Mouse (Mus musculus) bone marrow, adult 2 months (tissue): Measurements from ENCODE around the gene Cdk14. TPM values are rescaled to one million over a fixed set of nuclear protein-coding genes. Genes with fewer than 3 reads are reported as not detected.

Experiments
- H3K27ac ChIP-seq: fragments of 200-500 bp; 2 replicates; pipeline ENCODE4 v1.5.1; 2012; ENCODE audit warnings: low read depth, mild to moderate bottlenecking, control low read depth, inconsistent platforms, low read length; ENCODE audit not compliant: control insufficient read depth, poor library complexity, insufficient read depth
- H3K4me1 ChIP-seq: fragments of 200-500 bp; 2 replicates; pipeline ENCODE4 v1.6.1; 2011; ENCODE audit warnings: low read length; ENCODE audit not compliant: control insufficient read depth, insufficient read depth
- H3K4me3 ChIP-seq: fragments of 200-500 bp; replicated peaks from 2 replicates; pipeline ENCODE3; 2011; ENCODE audit warnings: mild to moderate bottlenecking, low read depth, low read length, control low read depth; ENCODE audit not compliant: control insufficient read depth
- CTCF ChIP-seq: fragments of 200-500 bp; IDR thresholded peaks from 2 replicates; pipeline ENCODE4 v1.5.1; 2011; ENCODE audit warnings: low read length, control low read depth; ENCODE audit not compliant: control insufficient read depth, insufficient read depth
- POLR2A ChIP-seq: fragments of 200-500 bp; IDR thresholded peaks from 2 replicates; pipeline ENCODE4 v1.6.1; 2011; ENCODE audit warnings: low read depth, mild to moderate bottlenecking, control low read depth, low read length, borderline replicate concordance; ENCODE audit not compliant: control insufficient read depth
- WGBS: fragments of 180-500 bp; shearing (Covaris S2); methylation state at CpG from one replicate; pipeline ENCODE4 v1.1.7; 2018; 5-methylcytosine and 5-hydroxymethylcytosine counted together
- polyA plus RNA-seq: library from polyadenylated mRNA; stranded (reverse); fragments of >200 nt; gene quantifications from 2 replicates; pipeline ENCODE4 v1.2.4, GENCODE M21; 2011; ENCODE audit warnings: low replicate concordance; ENCODE audit not compliant: missing spikeins, insufficient read depth, insufficient read length

Cdk14 gene
- polyA plus RNA-seq, 1 experiment: 1.0 TPM

DNA sequence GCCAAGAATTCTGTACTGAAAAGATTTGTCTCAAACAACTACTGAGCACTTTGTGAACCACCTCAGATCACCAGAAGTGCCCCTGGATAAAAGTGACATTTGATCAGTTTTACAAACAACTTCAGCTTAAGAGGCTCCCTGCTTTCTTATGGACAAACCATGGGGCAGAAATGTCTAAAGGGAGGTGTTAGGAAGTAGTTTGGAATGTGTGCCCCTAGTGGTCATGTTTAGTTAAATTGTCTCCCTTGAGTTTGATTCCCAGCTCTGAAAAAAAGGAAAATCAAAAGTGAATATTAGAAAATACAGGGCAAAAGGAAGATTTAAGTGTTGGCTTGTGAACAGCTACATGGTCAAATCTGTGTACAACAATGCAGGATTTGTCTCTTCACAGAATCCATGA is 123.3 kb downstream of the Cdk14 start:
- Histone ChIP-seq H3K27ac (no peak overlapping the region), H3K4me1 (no peaks in the 10 kb centered on the region), H3K4me3 (no peak overlapping the region)
- TF ChIP-seq CTCF (no peak), POLR2A (no peak)

DNA sequence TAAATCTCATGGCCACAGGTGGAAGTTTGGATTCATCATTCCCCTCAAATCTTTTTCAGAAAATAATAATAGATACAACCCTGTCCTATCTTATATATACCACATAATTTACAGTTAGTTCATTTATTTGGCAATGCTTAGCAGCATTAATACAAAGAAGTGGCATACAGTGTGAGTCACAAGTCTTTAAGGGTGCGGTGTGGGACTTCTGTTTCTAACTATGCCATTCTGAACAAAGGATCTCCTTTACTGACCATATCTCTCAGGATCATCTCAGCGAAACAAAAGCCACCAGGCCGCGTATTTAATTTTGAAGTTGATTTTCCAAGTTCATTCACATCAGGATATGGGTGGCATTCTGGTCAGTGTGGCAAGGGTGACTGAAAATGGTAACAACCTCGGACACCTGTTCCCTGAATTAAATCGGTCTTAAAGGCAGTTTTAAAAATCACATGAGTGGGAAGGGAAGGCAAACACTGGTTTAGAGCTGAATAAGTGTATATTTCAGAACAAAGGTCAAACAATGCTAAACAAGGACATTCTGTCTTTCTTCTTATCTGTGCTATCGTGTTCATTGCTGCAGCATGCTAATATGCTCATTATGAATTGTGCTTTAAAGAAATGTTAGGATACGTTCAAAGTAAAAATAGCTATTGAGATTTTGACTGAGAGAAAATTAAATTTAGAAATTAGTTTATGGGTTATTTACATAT is 127.1 kb downstream of the Cdk14 start:
- H3K4me1 ChIP-seq: no peaks in the 10 kb centered on the region
- 82% methylated on average over 8 of the region's 8 CpGs for WGBS
- TF ChIP-seq POLR2A: no peak
- TF ChIP-seq CTCF: no peak
- H3K27ac ChIP-seq: no peak overlapping the region
- no peak overlapping the region for H3K4me3 ChIP-seq

DNA sequence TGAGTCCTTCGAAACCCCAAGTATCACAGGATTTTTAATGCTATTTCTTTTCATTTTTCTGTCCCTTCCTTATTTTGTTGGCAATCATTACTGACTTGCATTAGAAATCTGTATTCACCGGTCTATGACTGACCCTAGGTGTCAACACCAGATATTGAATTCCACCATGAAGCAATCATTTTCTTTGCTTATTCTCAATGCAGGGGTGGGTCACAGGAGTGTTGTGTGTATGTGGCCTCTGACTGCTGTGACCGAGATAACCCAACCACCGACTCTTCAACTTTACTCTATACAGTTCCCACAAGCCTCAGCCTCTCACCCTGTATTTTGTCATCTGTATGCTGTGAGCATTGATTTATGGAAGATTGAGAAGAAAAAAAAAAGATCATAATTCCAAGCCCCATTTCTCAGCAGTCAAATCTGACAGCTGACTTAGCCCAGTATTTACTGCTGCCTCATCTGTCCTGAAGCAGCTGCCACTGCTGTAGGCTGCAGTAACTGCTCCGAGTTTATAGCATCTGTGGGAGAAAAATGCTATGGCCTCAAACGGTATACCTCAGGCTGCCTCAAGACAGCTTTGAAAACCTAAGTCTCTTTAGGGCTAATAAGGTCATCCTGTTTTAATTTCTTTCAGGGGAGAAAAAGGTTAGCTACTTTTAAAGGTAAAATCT is 128.7 kb downstream of the Cdk14 start:
- WGBS: 67% methylated on average over 6 of the region's 6 CpGs
- H3K27ac ChIP-seq: no peak overlapping the region
- H3K4me3 ChIP-seq: no peak overlapping the region
- TF ChIP-seq POLR2A: no peak
- TF ChIP-seq CTCF: no peak
- H3K4me1 ChIP-seq: no peaks in the 10 kb centered on the region

DNA sequence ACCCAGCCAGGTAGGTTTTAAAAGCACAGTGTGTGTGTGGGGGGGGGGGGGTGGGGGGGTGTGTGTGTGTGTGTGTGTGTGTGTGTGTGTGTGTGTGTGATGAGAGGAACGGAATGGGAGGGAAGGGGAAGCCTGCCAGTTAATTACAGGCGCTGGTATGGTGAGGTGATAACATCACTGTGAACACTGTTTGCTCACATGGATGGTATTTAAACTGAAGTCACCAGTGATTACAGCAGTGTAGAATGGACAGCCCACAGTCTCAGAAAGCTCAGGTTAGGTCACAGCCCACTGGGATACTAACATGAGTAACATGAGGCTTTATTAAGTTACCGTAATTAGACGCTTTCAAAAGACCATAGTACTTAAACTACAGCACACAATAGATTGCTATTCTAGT is 129.4 kb downstream of the Cdk14 start:
- TF ChIP-seq CTCF: no peak
- no peak for TF ChIP-seq POLR2A
- WGBS: 72% methylated on average over 4 of the region's 4 CpGs
- H3K4me1 ChIP-seq: no peaks in the 10 kb centered on the region
- H3K27ac ChIP-seq: no peak overlapping the region
- H3K4me3 ChIP-seq: no peak overlapping the region

DNA sequence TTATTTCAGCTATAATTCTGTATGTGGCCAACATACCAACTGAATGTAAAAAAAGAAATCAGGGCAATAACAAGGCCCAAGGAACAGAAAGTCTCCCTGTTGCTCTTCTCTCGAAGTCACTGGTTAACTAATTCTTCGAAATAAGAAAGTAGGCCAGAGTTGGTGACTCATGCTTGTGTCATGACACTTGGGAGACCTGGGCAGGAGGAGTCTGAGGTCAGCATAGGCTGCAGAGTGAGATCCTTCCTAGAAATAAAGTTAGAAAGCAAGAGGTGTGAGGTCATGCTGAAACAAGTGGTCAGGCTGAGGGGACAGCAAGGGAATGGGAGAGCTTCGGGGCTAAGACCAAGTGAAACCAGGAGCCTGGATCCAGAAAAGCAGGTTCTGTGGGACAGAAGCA is 134.2 kb downstream of the Cdk14 start:
- Histone ChIP-seq H3K4me3 (no peak overlapping the region), H3K27ac (no peak overlapping the region), H3K4me1 (no peaks in the 10 kb centered on the region)
- no peak for TF ChIP-seq POLR2A
- no peak for TF ChIP-seq CTCF
- 69% methylated on average over 3 of the region's 3 CpGs for WGBS

DNA sequence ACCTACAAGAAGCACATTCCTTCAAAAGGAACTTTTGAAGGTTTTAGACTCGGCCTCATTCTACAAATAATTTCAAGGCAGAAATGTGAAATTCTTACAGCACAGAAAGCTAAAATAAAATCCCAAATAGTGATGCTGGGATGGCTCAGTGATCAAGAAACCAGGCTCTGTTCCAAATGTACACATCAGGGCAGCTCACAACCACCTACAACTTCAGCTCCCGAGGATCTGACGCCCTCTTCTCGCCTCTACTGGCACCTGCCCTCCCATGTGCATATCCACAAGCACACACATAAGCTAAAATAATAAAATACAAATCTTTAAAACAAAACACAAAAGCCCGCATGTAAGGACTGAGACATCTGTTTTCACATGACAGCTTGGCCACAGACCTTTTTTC is 135.6 kb downstream of the Cdk14 start:
- no peak for TF ChIP-seq CTCF
- no peak for TF ChIP-seq POLR2A

DNA sequence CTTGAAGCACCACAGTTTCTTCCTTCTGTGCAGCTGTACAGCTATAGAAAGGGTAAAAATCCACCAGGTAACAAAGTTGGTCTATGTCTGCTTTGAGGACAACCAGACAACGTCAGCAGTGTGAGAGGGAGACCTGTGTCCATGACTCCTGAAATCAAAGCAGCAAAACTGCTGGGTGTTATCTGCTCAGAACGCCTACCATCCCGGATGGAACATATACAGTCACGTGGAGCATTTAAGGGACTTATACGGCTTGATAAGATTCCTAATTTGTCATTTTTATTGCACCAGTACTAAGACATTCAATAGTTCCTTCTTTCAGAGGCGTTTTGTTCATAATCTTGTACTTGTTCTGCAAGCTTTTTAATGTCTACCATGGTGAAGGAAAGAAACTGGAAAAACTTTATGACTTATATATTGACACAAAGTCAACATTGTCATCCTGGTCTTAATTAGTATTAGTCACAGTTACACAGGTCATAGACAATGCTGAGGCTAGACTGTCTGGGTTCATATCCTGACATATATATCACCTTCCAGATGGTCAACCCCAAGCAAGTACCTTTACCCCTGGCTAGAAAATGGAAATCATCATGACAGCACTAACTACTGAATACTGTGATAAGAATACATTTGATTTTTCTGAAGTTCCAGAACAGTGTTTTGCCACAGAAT is 136.2 kb downstream of the Cdk14 start:
- no peak overlapping the region for H3K27ac ChIP-seq
- H3K4me3 ChIP-seq: no peak overlapping the region
- H3K4me1 ChIP-seq: no peaks in the 10 kb centered on the region
- no peak for TF ChIP-seq POLR2A
- WGBS: 69% methylated on average over 6 of the region's 6 CpGs

More for the DNA sequence above, 135.6 kb downstream of the Cdk14 start:
- H3K4me3 ChIP-seq: no peak overlapping the region
- H3K4me1 ChIP-seq: no peaks in the 10 kb centered on the region
- no peak overlapping the region for H3K27ac ChIP-seq
- WGBS: 75% methylated on average over 5 of the region's 5 CpGs

DNA sequence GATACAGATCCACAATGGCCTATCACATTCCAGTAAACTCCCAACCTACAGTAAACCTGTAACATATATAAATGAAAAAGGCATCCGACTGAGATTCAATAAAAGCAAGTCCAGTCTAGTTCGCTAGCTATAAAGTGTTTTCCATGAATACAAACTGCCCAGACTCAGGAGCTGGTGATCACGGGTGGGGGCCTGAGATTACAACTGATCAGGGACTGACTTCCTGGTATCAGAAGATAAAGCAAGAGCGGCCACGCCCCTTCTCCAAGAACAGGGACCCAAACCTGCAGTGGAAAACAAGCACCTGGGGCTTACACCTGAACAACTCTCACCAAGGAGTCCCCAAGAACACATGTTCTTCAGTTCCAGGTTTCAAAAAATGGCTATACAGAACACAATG is 137.7 kb downstream of the Cdk14 start:
- no peak overlapping the region for H3K4me3 ChIP-seq
- WGBS: 84% methylated on average over 5 of the region's 5 CpGs
- TF ChIP-seq CTCF: no peak
- no peak for TF ChIP-seq POLR2A
- no peak overlapping the region for H3K27ac ChIP-seq
- H3K4me1 ChIP-seq: no peaks in the 10 kb centered on the region
